Mouse (Mus musculus) kidney, adult 2 months (tissue): ENCODE measurements around the gene Selenbp1.

Experiments
- CTCF ChIP-seq: fragments of 200-500 bp; conservative IDR thresholded peaks from 2 replicates; pipeline ENCODE4 v1.5.1; 2011; ENCODE audit warnings: low read depth, mild to moderate bottlenecking, control low read depth, low read length, moderate library complexity, mixed read lengths; ENCODE audit not compliant: insufficient read depth, insufficient read length
- POLR2A ChIP-seq: fragments of 200-500 bp; IDR thresholded peaks from one replicate; pipeline ENCODE4 v1.6.1; 2011; ENCODE audit warnings: low read depth, low read length, control low read depth

DNA sequence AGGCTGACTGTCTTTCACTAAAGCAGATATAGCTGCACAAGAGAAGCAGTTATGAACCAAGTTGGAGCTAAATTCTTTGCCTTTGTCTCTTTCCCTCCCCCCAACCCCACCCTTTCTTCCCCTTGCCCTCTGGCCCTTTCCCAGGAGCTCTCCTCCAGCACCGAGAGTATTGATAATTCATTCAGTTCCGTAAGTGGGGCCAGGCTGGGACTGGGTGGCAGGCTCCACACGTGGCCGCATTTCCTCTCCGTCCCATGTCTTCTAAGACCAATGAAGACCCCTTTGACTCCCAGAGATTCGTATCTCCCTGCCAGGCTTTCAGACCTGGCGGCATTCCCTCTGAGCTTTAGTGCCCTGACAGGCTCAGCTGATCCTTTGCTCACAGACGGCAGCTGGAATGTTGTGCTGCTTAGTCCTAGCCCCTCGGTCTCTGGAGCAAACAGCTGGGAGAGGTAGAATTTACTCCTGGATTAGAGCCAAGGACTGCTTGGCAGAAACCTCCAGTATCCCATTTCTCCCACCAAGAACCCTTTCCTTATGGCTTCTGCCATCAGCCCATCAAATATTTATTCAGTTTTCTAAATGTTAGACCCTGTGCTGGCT lies 56.4 kb downstream of the Selenbp1 start:
- TF ChIP-seq CTCF, result no peak
- no peak for TF ChIP-seq POLR2A
